14 mouse cellular contexts compared by ENCODE assay signal in genomic region chr8:78771256-78771655, GRCm38 (mm10). TPM values are rescaled to one million over a fixed set of nuclear protein-coding genes. Genes with fewer than 3 reads are reported as not detected.
DNase-seq lines count a peak whose midpoint lies in the region; ATAC-seq lines count a peak whose summit lies in the region.
"Had no signal": no experiment of that assay in that cellular context is flagged by ENCODE, and none has a peak within 500 bp of the region (broad histone marks: within the 10 kb centered on the region; RNA-seq: fewer than 3 reads in every experiment).

No protein-coding gene starts in this region.

- H3K4me2 ChIP-seq in heart, embryonic 13.5 days, result peak overlapping the region; percentile 67
- no peak overlapping the region for H3K4me2 ChIP-seq in midbrain, embryonic 11.5 days
- H3K4me2 ChIP-seq in midbrain, embryonic 16.5 days (ENCODE audit: low read length), result no peak overlapping the region
- H3K4me2 ChIP-seq in embryonic facial prominence, embryonic 15.5 days (replicated peaks), result 0 out of 2 replicates have a peak overlapping the region, but pooled peaks have one; percentile 0
- H3K4me2 ChIP-seq: forebrain, embryonic 13.5 days; limb, embryonic 12.5 days had no signal

- H3K9ac ChIP-seq in heart, embryonic 13.5 days, result peak overlapping the region; percentile 70
- no peak overlapping the region for H3K9ac ChIP-seq in midbrain, embryonic 11.5 days (ENCODE audit: low read length)
- H3K9ac ChIP-seq in midbrain, embryonic 16.5 days (ENCODE audit: low read depth, low read length), result no peak overlapping the region
- H3K9ac ChIP-seq in embryonic facial prominence, embryonic 15.5 days, result no peak overlapping the region
- H3K9ac ChIP-seq: forebrain, embryonic 13.5 days; limb, embryonic 12.5 days had no signal

- ATAC-seq in heart, embryonic 13.5 days (ENCODE audit: extremely low read depth, insufficient number of reproducible peaks, low FRiP score, low TSS enrichment), result no peak
- no peak for ATAC-seq in midbrain, embryonic 11.5 days (ENCODE audit: low FRiP score)
- ATAC-seq in midbrain, embryonic 16.5 days, result no peak
- ATAC-seq in embryonic facial prominence, embryonic 15.5 days (ENCODE audit: insufficient number of reproducible peaks, low FRiP score, low TSS enrichment, low read depth), result no peak
- ATAC-seq: forebrain, embryonic 13.5 days; inflammation-experienced regulatory T-cells, adult 6 months had no signal

- no peaks in the 10 kb centered on the region for H3K36me3 ChIP-seq in heart, embryonic 13.5 days
- H3K36me3 ChIP-seq in midbrain, embryonic 11.5 days (ENCODE audit: control insufficient read depth, insufficient read depth, low read length), result no peaks in the 10 kb centered on the region
- no peaks in the 10 kb centered on the region for H3K36me3 ChIP-seq in midbrain, embryonic 16.5 days (ENCODE audit: control insufficient read depth, insufficient read depth, low read length)
- no peaks in the 10 kb centered on the region for H3K36me3 ChIP-seq in embryonic facial prominence, embryonic 15.5 days
- H3K36me3 ChIP-seq: limb, embryonic 12.5 days had no signal

- H3K27me3 ChIP-seq in heart, embryonic 13.5 days (replicated peaks), result no peaks in the 10 kb centered on the region
- H3K27me3 ChIP-seq in midbrain, embryonic 11.5 days (ENCODE audit: control insufficient read depth, insufficient read depth, low read length), result no peaks in the 10 kb centered on the region
- H3K27me3 ChIP-seq in midbrain, embryonic 16.5 days (ENCODE audit: control insufficient read depth, insufficient read depth, low read depth, low read length), result no peaks in the 10 kb centered on the region
- no peaks in the 10 kb centered on the region for H3K27me3 ChIP-seq in embryonic facial prominence, embryonic 15.5 days
- H3K27me3 ChIP-seq: forebrain, embryonic 13.5 days; limb, embryonic 12.5 days had no signal

- H3K9me3 ChIP-seq in heart, embryonic 13.5 days, result no peaks in the 10 kb centered on the region
- no peaks in the 10 kb centered on the region for H3K9me3 ChIP-seq in midbrain, embryonic 11.5 days (ENCODE audit: control insufficient read depth, low read length)
- no peaks in the 10 kb centered on the region for H3K9me3 ChIP-seq in midbrain, embryonic 16.5 days (replicated peaks; ENCODE audit: control insufficient read depth, low read length, poor library complexity, severe bottlenecking)
- no peaks in the 10 kb centered on the region for H3K9me3 ChIP-seq in embryonic facial prominence, embryonic 15.5 days (replicated peaks)
- H3K9me3 ChIP-seq: forebrain, embryonic 13.5 days; limb, embryonic 12.5 days had no signal

- peak overlapping the region; percentile 72 for H3K27ac ChIP-seq in heart, embryonic 13.5 days (replicated peaks)
- no peak overlapping the region for H3K27ac ChIP-seq in midbrain, embryonic 11.5 days (ENCODE audit: low read depth, low read length)
- no peak overlapping the region for H3K27ac ChIP-seq in midbrain, embryonic 16.5 days (ENCODE audit: low read length)
- H3K27ac ChIP-seq in embryonic facial prominence, embryonic 15.5 days (replicated peaks), result no peak overlapping the region
- H3K27ac ChIP-seq: forebrain, embryonic 13.5 days; limb, embryonic 12.5 days had no signal

- peaks cover 10% of the 10 kb centered on the region for H3K4me1 ChIP-seq in heart, embryonic 13.5 days
- H3K4me1 ChIP-seq in midbrain, embryonic 11.5 days (ENCODE audit: control insufficient read depth, insufficient read depth, low read length), result no peaks in the 10 kb centered on the region
- H3K4me1 ChIP-seq in midbrain, embryonic 16.5 days (ENCODE audit: control insufficient read depth, insufficient read depth, low read length), result no peaks in the 10 kb centered on the region
- no peaks in the 10 kb centered on the region for H3K4me1 ChIP-seq in embryonic facial prominence, embryonic 15.5 days
- H3K4me1 ChIP-seq: forebrain, embryonic 13.5 days; limb, embryonic 12.5 days had no signal

- DNase-seq in heart, adult 8-10 months (ENCODE audit: low spot score), result no peak
- DNase-seq in midbrain, embryonic 11.5 days (ENCODE audit: low spot score, missing footprints), result peak; percentile 17
- DNase-seq in frontal cortex, adult 2 months (ENCODE audit: extremely low spot score in 1 of 2, low spot score in 1 of 2), result no peak
- no peak for DNase-seq in spleen, postnatal 36 days (ENCODE audit: low spot score in 2 of 2)
- DNase-seq: cerebellum, adult 18-20 months; gastrocnemius, postnatal 36 days; right cerebral cortex, postnatal 4 days; thymus, adult 2 months had no signal

- 22% methylated on average over 7 of the region's 7 CpGs for WGBS in heart, embryonic 13.5 days
- 71% methylated on average over 7 of the region's 7 CpGs for WGBS in midbrain, embryonic 11.5 days
- 62% methylated on average over 7 of the region's 7 CpGs for WGBS in midbrain, embryonic 16.5 days
- 50% methylated on average over 7 of the region's 7 CpGs for WGBS in embryonic facial prominence, embryonic 15.5 days

- H3K4me3 ChIP-seq in heart, embryonic 13.5 days, result peak overlapping the region; percentile 44
- no peak overlapping the region for H3K4me3 ChIP-seq in midbrain, embryonic 11.5 days (ENCODE audit: low read depth, low read length)
- no peak overlapping the region for H3K4me3 ChIP-seq in midbrain, embryonic 16.5 days (ENCODE audit: low read depth, low read length)
- H3K4me3 ChIP-seq in embryonic facial prominence, embryonic 15.5 days (replicated peaks), result no peak overlapping the region
- H3K4me3 ChIP-seq: forebrain, embryonic 13.5 days; limb, embryonic 12.5 days had no signal

RNA-seq across cellular contexts. Expression of gene Lsm6, which starts 49.7 kb away (rescaled TPM):
- polyA plus RNA-seq in heart, embryonic 13.5 days (2015; fragmentation: Nextera tagmentation; extraction: Ambion mirVana), result 161 and 200 TPM in 2 replicates
- total RNA-seq in heart, adult 8-10 months (2022), result 10 to 100 TPM; 57.9 to 69.6 (median 63.4) TPM
- polyA plus RNA-seq in midbrain, embryonic 11.5 days (2014; fragmentation: Nextera tagmentation; extraction: Ambion mirVana), result 237 and 253 TPM in 2 replicates
- polyA plus RNA-seq in midbrain, embryonic 16.5 days (2015; fragmentation: Nextera tagmentation; extraction: Ambion mirVana), result 124 and 130 TPM in 2 replicates
- 219 and 245 TPM in 2 replicates for polyA plus RNA-seq in embryonic facial prominence, embryonic 15.5 days (2015; fragmentation: Nextera tagmentation; extraction: Ambion mirVana)
- 75.4 and 86.7 TPM in 2 replicates for polyA plus RNA-seq in frontal cortex, adult 2 months (2012; rRNA removed)

Comparison
In these comparisons a context has a peak if more than half of its experiments do, and no peak if none do; other contexts are left out.
1. H3K4me2 ChIP-seq: peak in heart, embryonic 13.5 days (single experiment) and embryonic facial prominence, embryonic 15.5 days (single experiment); none in midbrain, embryonic 11.5 days (single experiment) and midbrain, embryonic 16.5 days (single experiment).